Mouse (Mus musculus) limb, embryonic 13.5 days (tissue): ENCODE results near the gene Grid1. TPM values are rescaled to one million over a fixed set of nuclear protein-coding genes. Genes with fewer than 3 reads are reported as not detected.

ENCODE experiments used
- ATAC-seq: fragments of 200-750 bp; cut with Nextera tagmentation; 2 replicates; pipeline ENCODE4 v1.8.0; 2017; ENCODE audit warnings: low read depth, moderate number of reproducible peaks, moderate TSS enrichment; ENCODE audit not compliant: low FRiP score
- H3K27ac ChIP-seq: fragments of 300-500 bp; sonication (generic); 2 replicates; pipeline ENCODE4 v1.5.1; 2015; ENCODE audit warnings: inconsistent platforms, mild to moderate bottlenecking, moderate library complexity
- H3K27me3 ChIP-seq: fragments of 300-500 bp; sonication (generic); 2 replicates; pipeline ENCODE4 v1.6.1; 2015; ENCODE audit warnings: mild to moderate bottlenecking, inconsistent platforms
- H3K36me3 ChIP-seq: fragments of 300-500 bp; sonication (generic); 2 replicates; pipeline ENCODE4 v1.6.1; 2015; ENCODE audit warnings: inconsistent platforms, mild to moderate bottlenecking, moderate library complexity
- H3K4me1 ChIP-seq: fragments of 300-500 bp; sonication (generic); 2 replicates; pipeline ENCODE4 v1.6.1; 2015; ENCODE audit warnings: inconsistent platforms
- H3K4me2 ChIP-seq: fragments of 300-500 bp; sonication (generic); replicated peaks from 2 replicates; pipeline ENCODE4 v1.6.1; 2015; ENCODE audit warnings: inconsistent platforms, mild to moderate bottlenecking, moderate library complexity
- H3K4me3 ChIP-seq: fragments of 300-500 bp; sonication (generic); 2 replicates; pipeline ENCODE4 v1.5.1; 2015; ENCODE audit warnings: moderate library complexity, mild to moderate bottlenecking, inconsistent platforms
- H3K9ac ChIP-seq: fragments of 300-500 bp; sonication (generic); 2 replicates; pipeline ENCODE4 v1.6.1; 2015; ENCODE audit warnings: mild to moderate bottlenecking, inconsistent platforms
- H3K9me3 ChIP-seq: fragments of 300-500 bp; sonication (generic); 2 replicates; pipeline ENCODE4 v1.6.1; 2016; ENCODE audit warnings: inconsistent platforms
- WGBS: fragments of 180-500 bp; shearing (Covaris S2); methylation state at CpG from one replicate; pipeline ENCODE4 v1.1.7; 2015; 5-methylcytosine and 5-hydroxymethylcytosine counted together
- polyA plus RNA-seq: library from polyadenylated mRNA; unstranded; fragments of >200 nt; fragmentation: Nextera tagmentation; extraction: Ambion mirVana; gene quantifications from 2 replicates; pipeline ENCODE4 v1.2.1, GENCODE M21; 2015

The Grid1 gene
- polyA plus RNA-seq, 1 experiment from 2014 or later = 0.50 TPM

DNA sequence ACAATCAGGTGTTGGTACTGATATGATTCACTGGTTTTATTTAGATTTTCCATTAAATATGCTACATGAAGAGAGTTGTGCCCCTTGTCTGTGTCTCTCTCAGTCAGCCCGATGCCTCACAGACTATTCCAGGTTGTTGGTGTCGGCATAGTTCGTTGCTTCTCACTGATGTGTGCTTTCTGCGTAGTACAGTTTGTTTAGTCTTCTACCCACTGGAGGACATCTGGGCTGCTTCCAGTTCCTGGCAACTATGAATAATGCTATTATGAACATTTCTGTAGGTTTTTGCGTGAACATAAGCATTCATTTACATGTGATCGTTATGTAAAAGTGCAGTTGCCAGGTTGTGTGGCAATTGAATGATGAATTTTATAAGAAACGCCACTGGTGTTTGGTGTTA lies 633.8 kb downstream of the Grid1 start:
- H3K9ac ChIP-seq = no peak overlapping the region
- WGBS = 88% methylated on average over 7 of the region's 7 CpGs
- ATAC-seq = no peak
- no peak overlapping the region for H3K4me2 ChIP-seq
- H3K4me1 ChIP-seq = no peaks in the 10 kb centered on the region
- H3K27ac ChIP-seq = no peak overlapping the region
- H3K36me3 ChIP-seq = no peaks in the 10 kb centered on the region
- H3K4me3 ChIP-seq = no peak overlapping the region
- no peaks in the 10 kb centered on the region for H3K9me3 ChIP-seq
- no peaks in the 10 kb centered on the region for H3K27me3 ChIP-seq

DNA sequence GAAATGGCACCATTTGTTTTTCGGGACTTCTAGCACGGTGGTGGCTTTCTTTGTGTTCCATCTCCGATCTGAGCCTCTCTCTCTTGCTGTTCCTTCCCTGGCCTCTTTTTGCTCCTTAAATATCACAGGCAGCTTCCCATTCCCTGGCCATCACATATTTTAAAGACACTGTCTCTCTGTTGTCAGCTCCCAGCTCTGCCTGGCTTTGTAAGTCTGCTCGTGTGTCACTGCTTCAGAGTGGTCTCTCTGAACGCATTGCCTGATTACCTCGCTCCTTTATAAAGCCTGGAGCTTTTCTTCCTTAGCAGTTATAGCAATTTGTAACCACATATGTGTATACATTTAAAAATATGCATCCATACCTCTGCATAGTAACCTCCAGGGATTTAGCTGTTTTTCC lies 648.3 kb downstream of the Grid1 start:
- no peaks in the 10 kb centered on the region for H3K9me3 ChIP-seq

DNA sequence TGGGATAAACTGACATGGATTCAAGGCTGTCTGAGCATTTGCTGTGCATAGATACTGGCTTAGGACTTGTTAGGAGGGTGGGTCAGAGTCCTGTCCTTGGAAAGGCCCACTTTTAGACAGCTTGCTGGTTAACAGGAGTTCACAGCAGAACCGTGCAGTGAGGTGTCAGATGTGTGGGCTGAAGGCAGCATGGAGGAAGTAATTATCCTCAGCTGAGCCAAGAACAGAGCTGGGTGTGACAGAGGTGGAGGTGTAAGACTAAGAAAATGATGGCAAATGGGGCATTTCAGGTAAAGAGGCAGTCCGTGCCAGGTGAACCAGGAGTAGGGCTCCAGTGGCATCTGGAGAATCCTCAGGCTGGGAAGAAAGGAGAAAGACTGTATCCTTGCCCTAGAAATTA lies 666.1 kb downstream of the Grid1 start:
- no peaks in the 10 kb centered on the region for H3K36me3 ChIP-seq
- no peaks in the 10 kb centered on the region for H3K9me3 ChIP-seq
- 64% methylated on average over 2 of the region's 2 CpGs for WGBS
- no peak overlapping the region for H3K27ac ChIP-seq
- no peaks in the 10 kb centered on the region for H3K27me3 ChIP-seq
- no peak overlapping the region for H3K4me2 ChIP-seq
- ATAC-seq = no peak
- no peak overlapping the region for H3K4me3 ChIP-seq
- no peaks in the 10 kb centered on the region for H3K4me1 ChIP-seq
- no peak overlapping the region for H3K9ac ChIP-seq

More for the DNA sequence above, 648.3 kb downstream of the Grid1 start:
- Histone ChIP-seq H3K9ac (no peak overlapping the region), H3K4me1 (peaks cover 7% of the 10 kb centered on the region; the same call in 1 of the 2 replicates), H3K4me3 (no peak overlapping the region), H3K36me3 (no peaks in the 10 kb centered on the region), H3K27ac (no peak overlapping the region), H3K27me3 (no peaks in the 10 kb centered on the region), H3K4me2 (no peak overlapping the region)
- WGBS = 61% methylated on average over 6 of the region's 6 CpGs
- ATAC-seq = no peak

DNA sequence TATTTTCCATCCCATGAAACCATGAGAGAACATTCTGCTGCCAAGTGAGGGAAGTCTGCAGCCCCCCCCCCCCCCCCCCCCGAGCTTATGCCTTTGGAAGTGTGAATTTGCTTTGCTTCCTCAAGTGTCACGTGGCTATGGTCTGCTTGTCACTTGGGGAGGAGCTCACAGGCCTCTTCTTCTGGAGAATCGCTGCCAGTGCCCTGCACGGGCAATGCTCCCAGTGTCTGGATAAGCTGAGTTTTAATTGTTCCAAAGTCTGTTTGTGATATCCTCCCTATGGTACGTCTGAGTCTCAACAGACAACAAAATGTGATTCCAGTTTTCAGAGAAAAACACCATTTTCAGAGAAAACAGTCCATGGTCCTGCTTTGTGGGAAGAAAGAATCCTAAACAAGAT lies 682.4 kb downstream of the Grid1 start:
- Histone ChIP-seq H3K9me3 (no peaks in the 10 kb centered on the region), H3K4me3 (no peak overlapping the region), H3K36me3 (no peaks in the 10 kb centered on the region), H3K4me2 (no peak overlapping the region), H3K4me1 (no peaks in the 10 kb centered on the region), H3K27me3 (no peaks in the 10 kb centered on the region), H3K9ac (no peak overlapping the region), H3K27ac (no peak overlapping the region)
- WGBS = 61% methylated on average over 5 of the region's 5 CpGs
- no peak for ATAC-seq

DNA sequence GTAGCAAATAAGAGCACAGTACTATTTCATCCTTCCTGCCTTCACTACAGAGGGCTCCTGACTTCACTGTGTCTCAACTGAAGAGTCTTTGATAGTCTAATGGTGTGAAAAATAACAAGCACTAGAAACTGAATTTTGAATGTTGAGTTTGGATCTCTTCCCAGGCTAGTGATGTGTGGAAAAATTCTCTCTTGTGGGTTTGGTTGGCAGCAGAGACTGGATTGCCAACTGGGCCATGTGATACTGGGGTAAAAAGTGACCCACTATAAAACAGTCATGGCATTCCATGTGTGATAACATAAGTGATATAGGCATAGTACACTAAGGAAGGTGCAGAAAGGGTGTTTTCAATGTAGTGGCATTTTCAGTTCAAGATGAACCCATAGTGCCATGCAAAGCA lies 699.5 kb downstream of the Grid1 start:
- no peaks in the 10 kb centered on the region for H3K27me3 ChIP-seq
- no peaks in the 10 kb centered on the region for H3K4me1 ChIP-seq
- no peak overlapping the region for H3K4me2 ChIP-seq
- H3K4me3 ChIP-seq = no peak overlapping the region
- H3K27ac ChIP-seq = no peak overlapping the region
- no peak for ATAC-seq
- H3K9ac ChIP-seq = no peak overlapping the region
- no peaks in the 10 kb centered on the region for H3K36me3 ChIP-seq
- no peaks in the 10 kb centered on the region for H3K9me3 ChIP-seq

DNA sequence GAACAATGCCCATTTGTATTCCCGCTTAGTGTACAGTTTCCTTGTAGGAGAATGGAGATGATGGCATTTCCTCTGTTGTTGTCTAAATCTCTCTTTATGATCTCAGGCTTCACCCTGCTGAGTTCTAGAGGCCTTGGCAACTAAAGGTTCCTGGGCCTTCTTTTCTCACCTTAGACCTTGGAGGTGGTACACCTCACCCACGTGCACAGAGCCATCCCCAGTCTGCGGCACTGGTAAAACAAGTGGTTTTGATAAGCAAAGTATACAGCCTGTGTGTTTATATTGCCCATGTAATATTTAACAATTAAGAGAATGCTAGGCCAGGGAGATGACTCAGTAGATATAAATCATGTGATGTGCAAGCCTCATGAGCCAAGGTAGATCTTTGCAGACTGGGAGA lies 718.9 kb downstream of the Grid1 start:
- no peak overlapping the region for H3K4me3 ChIP-seq
- H3K4me1 ChIP-seq = no peaks in the 10 kb centered on the region
- WGBS = 79% methylated on average over 3 of the region's 3 CpGs
- H3K27me3 ChIP-seq = no peaks in the 10 kb centered on the region
- no peak overlapping the region for H3K27ac ChIP-seq
- no peaks in the 10 kb centered on the region for H3K9me3 ChIP-seq
- no peak for ATAC-seq
- no peaks in the 10 kb centered on the region for H3K36me3 ChIP-seq
- H3K4me2 ChIP-seq = no peak overlapping the region
- H3K9ac ChIP-seq = no peak overlapping the region

DNA sequence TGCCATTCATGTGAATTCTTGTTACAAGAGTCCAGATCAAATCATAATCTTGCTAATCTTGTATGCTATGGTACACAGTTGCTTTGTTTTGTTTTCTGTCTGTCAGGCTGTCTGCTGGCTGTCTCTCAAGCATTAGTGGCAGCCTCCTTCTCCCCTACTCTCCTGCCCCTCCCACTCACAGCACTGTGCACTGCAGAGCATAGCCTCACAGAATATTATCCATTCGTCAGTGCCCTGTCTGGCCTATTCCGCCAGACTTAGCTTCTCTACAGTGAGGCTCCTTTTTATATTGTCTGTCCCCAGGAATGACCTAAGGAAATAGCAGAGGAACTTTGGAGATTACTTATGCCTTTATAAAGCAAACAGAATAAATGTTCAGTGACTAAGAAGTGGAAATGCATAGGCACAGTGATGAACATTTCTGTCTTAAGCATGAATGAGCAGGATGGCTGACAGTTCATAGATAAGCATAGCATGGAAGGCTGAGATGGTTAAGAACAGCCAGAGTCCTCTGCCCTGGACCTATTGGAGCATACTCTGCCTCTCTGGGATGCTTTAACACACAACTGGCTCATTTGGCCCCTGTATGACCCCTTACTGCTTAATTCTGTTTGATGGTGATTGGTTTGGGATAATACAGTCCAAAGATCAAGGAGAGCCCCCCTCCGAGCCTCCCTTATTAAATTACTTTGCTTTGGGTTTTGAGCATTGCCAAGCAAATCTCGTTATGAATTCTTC lies 721.5 kb downstream of the Grid1 start:
- Histone ChIP-seq H3K4me2 (no peak overlapping the region), H3K9me3 (no peaks in the 10 kb centered on the region), H3K9ac (no peak overlapping the region), H3K36me3 (no peaks in the 10 kb centered on the region), H3K4me1 (no peaks in the 10 kb centered on the region), H3K4me3 (no peak overlapping the region), H3K27ac (no peak overlapping the region), H3K27me3 (no peaks in the 10 kb centered on the region)
- ATAC-seq = no peak
- 60% methylated on average over 4 of the region's 4 CpGs for WGBS

DNA sequence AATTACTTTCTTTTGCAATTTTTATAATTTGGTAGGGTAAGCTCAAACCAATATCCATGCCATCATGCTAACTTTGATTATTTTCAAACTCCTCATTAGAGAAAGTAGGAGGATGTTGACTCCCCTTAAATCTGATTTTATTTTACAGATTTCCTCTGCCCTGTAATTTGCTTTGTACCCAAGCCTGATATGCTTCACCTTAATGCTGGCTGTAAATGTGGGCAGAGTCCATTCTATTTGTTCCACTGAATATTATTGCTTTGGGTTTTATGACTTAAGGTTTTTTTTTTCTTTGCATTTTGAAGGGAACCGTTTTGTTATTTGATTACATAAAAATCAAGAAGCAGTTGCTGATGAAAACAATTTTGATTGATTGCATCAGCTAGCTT lies 722.1 kb downstream of the Grid1 start:
- Histone ChIP-seq H3K4me1 (no peaks in the 10 kb centered on the region), H3K4me3 (no peak overlapping the region), H3K4me2 (no peak overlapping the region), H3K27me3 (no peaks in the 10 kb centered on the region), H3K27ac (no peak overlapping the region), H3K9me3 (no peaks in the 10 kb centered on the region), H3K9ac (no peak overlapping the region), H3K36me3 (no peaks in the 10 kb centered on the region)
- no peak for ATAC-seq
- 53% methylated on average over 1 of the region's 1 CpGs for WGBS

DNA sequence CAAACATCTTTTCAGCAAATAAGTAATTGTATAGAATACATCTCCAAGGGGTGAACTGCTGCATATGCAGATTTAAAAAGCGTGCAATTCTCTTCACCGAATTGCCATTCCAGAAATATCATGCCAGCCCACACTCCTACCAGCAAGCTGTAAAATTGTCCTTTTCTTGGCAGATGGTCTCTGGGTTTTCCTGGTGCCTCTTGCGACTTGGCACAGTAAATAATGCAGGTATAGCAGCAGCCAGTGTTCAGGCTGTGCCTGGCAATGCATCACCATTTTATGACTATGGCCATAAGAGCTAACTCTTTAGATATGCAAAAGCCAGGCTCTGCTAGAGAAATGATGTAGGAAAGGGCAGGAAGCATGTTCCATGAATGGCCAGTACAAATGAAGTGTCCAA lies 734.4 kb downstream of the Grid1 start:
- no peaks in the 10 kb centered on the region for H3K36me3 ChIP-seq
- H3K27me3 ChIP-seq = no peaks in the 10 kb centered on the region
- H3K4me2 ChIP-seq = no peak overlapping the region
- H3K27ac ChIP-seq = no peak overlapping the region
- no peaks in the 10 kb centered on the region for H3K9me3 ChIP-seq
- H3K4me3 ChIP-seq = no peak overlapping the region
- no peak overlapping the region for H3K9ac ChIP-seq
- ATAC-seq = no peak
- H3K4me1 ChIP-seq = no peaks in the 10 kb centered on the region
- WGBS = 78% methylated on average over 3 of the region's 3 CpGs

DNA sequence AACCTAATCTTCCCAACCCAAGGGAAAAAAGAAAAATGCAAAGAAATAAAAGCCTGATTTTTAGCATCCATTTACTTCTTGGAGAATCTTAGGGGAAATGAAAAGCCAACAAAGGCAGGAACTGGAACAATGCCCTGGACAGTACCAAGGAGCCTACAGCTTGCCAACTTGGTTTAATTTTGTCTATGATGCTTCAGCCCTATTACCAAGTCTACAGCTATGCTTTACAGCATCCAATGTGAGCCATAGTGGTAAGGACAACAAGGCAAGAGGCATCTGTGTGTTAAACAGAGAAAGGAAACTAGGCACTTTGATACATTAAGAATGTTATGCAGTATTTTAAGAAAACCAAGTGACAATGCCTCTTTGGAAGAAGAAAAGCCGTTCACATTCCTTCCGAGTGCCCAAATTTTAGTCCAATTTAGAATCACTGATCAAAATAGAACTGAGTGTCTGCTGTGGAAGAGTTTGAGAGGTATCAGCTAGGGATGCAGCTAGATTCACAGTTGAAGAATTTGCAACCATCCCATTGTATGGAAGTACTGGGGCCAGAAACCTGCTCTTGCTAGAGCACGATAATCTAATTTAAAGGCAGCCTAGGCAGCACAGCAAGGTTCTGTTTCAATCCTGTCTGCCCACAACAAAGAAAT lies 741.5 kb downstream of the Grid1 start:
- WGBS = 92% methylated on average over 3 of the region's 3 CpGs
- no peak for ATAC-seq

DNA sequence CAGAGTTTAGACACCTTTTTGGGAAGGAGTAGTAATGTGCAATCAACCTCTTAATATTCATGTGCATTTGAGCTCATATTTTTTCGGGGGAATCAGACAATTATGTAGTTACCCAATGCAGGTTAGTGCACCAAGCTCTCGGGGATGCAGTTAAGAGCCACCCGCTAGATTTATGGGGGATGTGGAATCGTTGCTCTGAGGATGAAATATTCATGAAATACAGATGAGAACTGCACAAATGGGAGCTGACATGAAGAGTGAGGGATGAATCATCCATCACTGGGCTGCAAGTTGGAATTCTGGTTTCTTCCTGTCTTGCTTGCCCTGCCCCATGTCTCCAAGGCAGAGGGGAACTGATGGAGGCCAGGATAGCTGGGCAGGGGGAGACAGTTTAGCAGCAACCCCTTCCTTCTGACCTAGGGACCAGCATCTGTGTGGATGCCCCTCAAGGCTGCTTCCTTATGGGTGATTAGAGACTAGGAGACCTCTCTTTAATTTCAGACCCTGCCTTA lies 753.1 kb downstream of the Grid1 start:
- no peak overlapping the region for H3K27ac ChIP-seq
- 83% methylated on average over 4 of the region's 4 CpGs for WGBS
- no peaks in the 10 kb centered on the region for H3K4me1 ChIP-seq
- no peak overlapping the region for H3K4me2 ChIP-seq
- H3K9me3 ChIP-seq = no peaks in the 10 kb centered on the region
- no peak overlapping the region for H3K4me3 ChIP-seq
- no peak for ATAC-seq
- H3K9ac ChIP-seq = no peak overlapping the region
- no peaks in the 10 kb centered on the region for H3K27me3 ChIP-seq
- H3K36me3 ChIP-seq = no peaks in the 10 kb centered on the region

More for the DNA sequence above, 741.5 kb downstream of the Grid1 start:
- no peaks in the 10 kb centered on the region for H3K36me3 ChIP-seq
- no peak overlapping the region for H3K9ac ChIP-seq
- no peaks in the 10 kb centered on the region for H3K9me3 ChIP-seq
- no peak overlapping the region for H3K4me3 ChIP-seq
- H3K4me2 ChIP-seq = no peak overlapping the region
- no peak overlapping the region for H3K27ac ChIP-seq
- no peaks in the 10 kb centered on the region for H3K4me1 ChIP-seq
- H3K27me3 ChIP-seq = no peaks in the 10 kb centered on the region

DNA sequence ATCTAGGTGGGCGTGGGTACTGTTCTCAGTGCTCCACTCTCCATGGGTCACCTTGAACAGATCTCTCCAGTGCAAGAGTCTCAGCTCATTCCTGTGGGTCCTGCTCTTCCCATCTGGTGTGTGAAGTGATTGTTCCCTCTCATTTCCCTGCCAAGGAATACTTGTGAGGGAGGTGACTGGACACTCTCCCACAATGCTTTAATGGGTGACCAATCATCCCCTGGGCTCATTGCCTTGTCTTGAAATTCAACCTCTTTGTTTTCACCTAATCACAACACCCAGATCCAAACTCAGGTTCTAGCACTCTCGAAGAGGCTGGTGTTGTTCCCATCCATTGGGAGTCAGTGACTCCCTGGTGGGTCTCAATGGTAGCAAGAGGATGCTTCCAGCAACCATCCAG lies 754.6 kb downstream of the Grid1 start:
- Histone ChIP-seq H3K27ac (no peak overlapping the region), H3K36me3 (no peaks in the 10 kb centered on the region), H3K4me1 (no peaks in the 10 kb centered on the region), H3K9ac (no peak overlapping the region), H3K4me2 (no peak overlapping the region), H3K27me3 (no peaks in the 10 kb centered on the region), H3K9me3 (no peaks in the 10 kb centered on the region), H3K4me3 (no peak overlapping the region)
- 64% methylated on average over 2 of the region's 2 CpGs for WGBS
- ATAC-seq = no peak

DNA sequence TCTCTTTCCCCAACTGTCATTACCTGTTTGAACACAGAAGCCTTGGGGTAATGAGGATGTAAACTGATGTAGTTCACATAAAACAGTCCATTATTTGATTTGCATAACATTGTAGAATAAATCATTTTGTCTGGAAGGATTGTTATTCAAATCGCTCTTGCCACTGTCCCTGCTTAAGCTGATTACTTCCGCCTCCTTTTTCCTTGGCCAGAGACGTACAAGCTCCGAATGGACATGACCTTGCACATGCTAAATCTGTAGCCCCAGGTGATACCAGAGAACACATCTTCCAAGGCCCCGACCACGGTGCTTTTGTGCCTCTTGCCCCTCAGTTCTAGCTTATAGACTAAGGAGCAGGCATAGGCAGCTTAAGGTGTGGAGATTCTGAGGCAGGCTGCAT lies 755.4 kb downstream of the Grid1 start:
- no peaks in the 10 kb centered on the region for H3K9me3 ChIP-seq
- 86% methylated on average over 6 of the region's 6 CpGs for WGBS
- no peak overlapping the region for H3K4me3 ChIP-seq
- no peaks in the 10 kb centered on the region for H3K27me3 ChIP-seq
- H3K9ac ChIP-seq = no peak overlapping the region
- no peaks in the 10 kb centered on the region for H3K36me3 ChIP-seq
- no peaks in the 10 kb centered on the region for H3K4me1 ChIP-seq
- no peak overlapping the region for H3K27ac ChIP-seq
- ATAC-seq = no peak
- no peak overlapping the region for H3K4me2 ChIP-seq
